Mouse (Mus musculus): Measurements from ENCODE around the gene Ahdc1. TPM values are rescaled to one million over a fixed set of nuclear protein-coding genes. Genes with fewer than 3 reads are reported as not detected.

Gene Ahdc1
- total RNA-seq, 2 experiments from 2014 or later, result 29.3 to 32.8 TPM

Other genes with a start within 250 kb of the Ahdc1 start
- 10 to 100 TPM; 11.2 to 12.4 TPM for gene Rpa2, start 242.9 kb upstream of the Ahdc1 start, total RNA-seq (2021)
- gene Themis2, start 214.9 kb upstream of the Ahdc1 start, total RNA-seq (2021), result 1 to 10 TPM in 1 of 2 experiments, under 1 TPM in 1; 0.69 to 1.2 TPM
- gene Ppp1r8, start 168.1 kb upstream of the Ahdc1 start, total RNA-seq (2021), result 10 to 100 TPM; 13.1 to 13.5 TPM
- gene Stx12, start 126.8 kb upstream of the Ahdc1 start, total RNA-seq (2021), result 10 to 100 TPM; 20.7 to 23.3 TPM
- gene Fam76a, start 88.7 kb upstream of the Ahdc1 start, total RNA-seq (2021), result 10 to 100 TPM; 19.8 to 23.0 TPM
- gene Fgr, start 37.2 kb upstream of the Ahdc1 start, total RNA-seq (2021), result under 1 TPM in 1 of 2 experiments, not detected in 1; 0.43 TPM
- gene Wasf2, start 119.2 kb downstream of the Ahdc1 start, total RNA-seq (2021), result 10 to 100 TPM; 33.8 to 39.7 TPM
- not detected for gene Cd164l2, start 200.9 kb downstream of the Ahdc1 start, total RNA-seq (2021)
- not detected for gene Gpr3, start 201.3 kb downstream of the Ahdc1 start, total RNA-seq (2021)
- 10 to 100 TPM in 1 of 2 experiments, 1 to 10 TPM in 1; 5.8 to 12.5 TPM for gene Map3k6, start 229.6 kb downstream of the Ahdc1 start, total RNA-seq (2021)

All from gastrocnemius, postnatal 25 days (tissue).